Mouse (Mus musculus): ENCODE data around the gene Gm20388. TPM values are rescaled to one million over a fixed set of nuclear protein-coding genes. Genes with fewer than 3 reads are reported as not detected.

The Gm20388 gene
- total RNA-seq, 1 experiment from 2014 or later: 3.6 TPM

- DNase-seq: no peak
These were observed 258.5 kb downstream of the Gm20388 start for GRCm38 (mm10) chr8:120169119-120169518.

DNA sequence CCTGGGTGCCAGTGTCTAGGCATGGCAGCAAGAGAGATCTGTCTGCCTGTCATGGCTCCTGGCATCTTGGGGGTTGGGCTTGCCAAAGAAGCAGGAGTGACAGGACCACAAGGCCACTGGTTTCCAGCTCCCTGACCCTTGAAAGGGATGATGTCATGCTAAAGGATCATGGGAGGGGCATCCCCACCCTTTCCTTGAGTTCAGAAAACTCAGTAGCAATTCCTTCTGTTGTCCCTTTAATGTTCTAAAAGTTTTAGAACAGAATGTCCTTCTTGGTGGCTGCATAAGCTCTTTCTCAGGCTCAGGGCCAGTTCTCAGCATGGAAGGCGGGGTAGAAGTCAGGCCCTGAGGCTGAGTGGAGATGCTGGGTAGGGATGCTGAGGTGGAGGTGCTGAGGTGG lies 262.6 kb downstream of the Gm20388 start:
- DNase-seq: no peak

DNA sequence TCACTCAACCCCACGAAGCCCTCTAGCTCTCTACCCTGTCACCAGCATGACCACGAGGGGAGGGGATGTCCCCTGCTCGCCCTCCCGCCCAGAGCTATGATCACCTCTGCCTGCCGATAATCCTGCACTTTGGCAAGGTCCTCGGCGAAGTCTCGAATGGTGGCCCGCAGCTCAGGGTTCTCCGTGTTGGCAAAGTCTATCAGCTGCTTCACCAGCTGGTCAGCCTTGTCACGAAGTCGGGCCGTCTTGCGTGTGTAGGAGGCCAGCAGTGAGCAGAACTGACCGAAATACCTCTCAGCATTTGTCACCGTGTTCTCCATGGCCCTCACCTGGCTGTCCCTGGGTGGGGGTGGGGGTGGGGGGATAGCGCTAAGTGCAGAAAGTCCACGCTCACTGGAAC lies 264.0 kb downstream of the Gm20388 start:
- no peak for DNase-seq

- no peak for DNase-seq
These were observed 266.0 kb downstream of the Gm20388 start for GRCm38 (mm10) chr8:120176605-120177004.

- DNase-seq: peak; percentile 61
These were observed 266.9 kb downstream of the Gm20388 start, which contains the start of gene Fam92b for GRCm38 (mm10) chr8:120177318-120178123. TSS of gene Fam92b (minus strand) at chr8:120177466.

DNA sequence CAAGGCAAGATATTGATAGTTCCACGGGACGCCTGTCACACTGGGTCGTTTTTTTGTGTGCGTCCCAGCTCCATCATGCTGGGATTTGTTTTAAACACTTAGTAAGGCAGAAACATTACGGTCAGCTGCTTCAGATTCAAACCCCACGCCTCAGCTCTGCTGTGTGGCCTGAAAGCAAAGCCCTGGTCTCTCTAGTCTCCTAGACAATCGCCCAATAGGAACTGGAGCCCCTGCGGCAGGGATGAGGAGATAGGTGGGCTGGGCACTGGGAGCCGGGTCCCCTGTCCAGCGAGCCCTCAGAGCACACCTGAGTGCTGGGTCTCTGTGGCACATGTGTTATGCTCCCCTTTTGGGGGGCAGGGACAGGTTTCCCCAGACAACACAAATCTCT lies 267.5 kb downstream of the Gm20388 start:
- DNase-seq: no peak

DNA sequence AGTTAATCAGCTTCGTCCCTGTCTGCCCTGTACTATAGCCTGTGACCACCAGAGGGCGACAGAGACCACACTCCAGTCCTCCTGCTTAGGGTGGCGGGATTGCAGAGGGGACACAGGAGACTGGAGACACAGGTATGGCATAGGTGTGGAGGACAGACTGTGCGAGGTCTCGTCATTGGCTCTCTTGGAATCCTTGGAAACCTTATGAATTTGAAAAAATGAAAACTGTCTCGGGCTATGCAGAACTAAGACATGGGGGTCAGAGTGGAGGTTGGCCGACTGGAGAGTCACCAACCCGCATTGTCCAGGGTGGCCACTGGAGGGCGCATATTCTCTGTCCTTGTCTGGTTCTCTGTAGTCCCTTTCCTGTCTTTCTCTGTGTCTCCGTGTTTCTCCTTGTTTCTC lies 268.4 kb downstream of the Gm20388 start:
- peak; percentile 91 for DNase-seq

DNA sequence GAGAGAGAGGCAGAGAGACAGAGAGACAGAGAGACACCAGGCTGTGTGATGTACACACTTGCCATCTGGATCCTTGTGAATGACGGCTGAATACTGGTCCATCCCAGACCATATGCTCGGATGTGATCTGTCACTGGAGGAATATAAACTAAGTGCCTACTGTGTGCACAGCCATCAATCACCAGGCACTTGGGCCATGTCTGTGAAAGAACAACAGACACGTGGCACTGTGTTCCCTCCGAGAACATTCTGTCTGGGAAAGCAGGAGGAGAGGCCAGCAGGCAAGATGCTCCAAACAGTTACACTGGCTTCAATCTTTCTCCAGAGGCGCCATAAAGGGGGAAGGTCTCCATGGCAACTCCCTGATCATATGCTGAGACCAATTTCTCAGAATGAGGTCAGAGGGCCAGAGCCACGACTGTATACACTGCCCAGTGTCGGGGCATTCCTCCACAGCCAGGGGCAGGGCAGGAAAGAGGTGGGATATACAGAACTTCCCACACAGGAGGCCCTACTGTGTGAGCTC lies 269.9 kb downstream of the Gm20388 start:
- DNase-seq: no peak

- DNase-seq: no peak
These were observed 270.6 kb downstream of the Gm20388 start for GRCm38 (mm10) chr8:120181274-120181673.

GRCm38 (mm10) chr8:120181861-120182414 lies 271.3 kb downstream of the Gm20388 start:
- DNase-seq: no peak

DNA sequence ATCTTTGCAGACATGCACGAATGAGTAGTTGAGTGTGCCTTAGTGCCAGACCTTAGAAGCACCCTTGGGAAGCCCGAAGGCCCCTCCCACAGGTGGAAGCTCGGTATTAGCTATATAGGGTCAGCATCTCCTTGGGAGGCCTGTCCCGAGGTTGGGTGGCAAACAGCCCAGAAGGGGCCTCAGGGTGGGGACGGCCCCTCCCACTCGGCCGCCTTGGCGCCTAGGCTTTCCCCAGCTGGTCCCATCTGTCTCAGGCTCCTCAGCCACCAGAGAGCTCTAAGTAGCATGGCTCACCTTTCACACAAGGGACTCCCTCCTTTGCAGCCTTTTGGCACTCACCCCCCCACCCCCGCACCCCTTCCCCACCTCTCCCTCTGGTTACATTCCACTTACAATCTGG lies 273.7 kb downstream of the Gm20388 start:
- DNase-seq: no peak

DNA sequence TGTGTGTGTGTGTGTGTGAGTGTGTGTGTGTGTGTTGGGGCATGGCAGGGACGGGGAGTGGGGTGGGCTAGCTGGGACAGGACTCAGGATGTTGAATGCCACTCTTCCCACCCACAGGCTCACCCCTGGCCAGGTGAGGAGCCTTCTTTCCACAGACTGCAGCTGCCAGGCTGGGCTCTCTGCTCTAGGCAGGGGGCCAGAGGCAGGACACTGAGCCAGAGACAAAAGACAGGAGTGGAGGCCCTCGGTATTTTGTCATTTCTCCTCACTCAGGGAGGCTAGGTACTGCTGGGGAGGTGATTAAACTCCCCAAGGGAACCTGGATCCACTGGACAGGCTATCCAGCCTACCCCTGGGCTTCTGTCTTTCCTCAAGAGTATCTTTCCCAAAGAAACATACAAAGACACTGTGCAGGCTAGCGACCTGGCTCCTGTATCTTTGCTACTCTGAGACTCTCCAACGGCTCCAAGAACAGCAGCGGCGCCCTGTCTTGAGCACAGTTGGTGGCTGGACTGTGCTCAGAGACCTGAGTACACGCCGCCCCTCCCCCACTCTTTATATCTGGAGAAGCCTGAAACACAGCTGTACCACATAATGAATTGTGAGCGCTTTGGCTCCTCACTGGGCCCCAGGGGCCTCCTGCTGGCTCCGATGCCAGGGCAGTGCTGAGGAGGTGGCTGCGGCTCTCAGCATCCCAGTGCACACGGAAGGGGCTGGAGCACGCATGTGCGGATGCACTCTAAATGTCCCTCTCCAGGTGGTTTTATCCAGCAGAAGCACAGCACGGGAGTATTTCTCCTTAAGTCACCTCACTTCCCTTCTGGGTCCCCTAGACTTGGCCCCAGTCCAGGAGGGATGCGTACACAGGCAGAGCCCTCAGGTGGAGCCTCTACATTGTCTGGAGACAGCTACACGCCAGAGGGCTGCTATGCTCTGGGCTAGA lies 274.5 kb downstream of the Gm20388 start:
- no peak for DNase-seq

DNA sequence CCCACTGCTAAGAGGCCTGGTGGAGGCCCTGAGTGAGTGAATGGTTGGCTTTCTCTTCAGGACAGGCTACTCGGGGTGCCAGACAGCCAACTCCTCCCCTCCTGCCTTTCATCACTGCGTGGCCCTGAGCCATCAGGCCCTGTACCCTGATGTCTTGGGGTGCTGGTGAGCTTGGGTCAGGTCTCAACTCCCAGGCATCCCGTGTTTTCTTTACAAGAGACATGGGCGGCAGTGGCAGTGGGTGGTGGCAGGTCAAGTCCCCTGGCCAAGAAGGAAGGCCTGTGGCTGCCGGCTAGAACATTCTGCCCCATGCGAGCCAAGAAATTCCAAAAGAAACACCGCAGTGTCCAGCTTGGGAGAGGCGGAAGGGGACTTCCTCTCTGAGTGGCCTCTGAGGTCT lies 275.8 kb downstream of the Gm20388 start:
- DNase-seq: peak; percentile 53

- DNase-seq: peak; percentile 70
These were observed 277.9 kb downstream of the Gm20388 start for GRCm38 (mm10) chr8:120188510-120188909.

DNA sequence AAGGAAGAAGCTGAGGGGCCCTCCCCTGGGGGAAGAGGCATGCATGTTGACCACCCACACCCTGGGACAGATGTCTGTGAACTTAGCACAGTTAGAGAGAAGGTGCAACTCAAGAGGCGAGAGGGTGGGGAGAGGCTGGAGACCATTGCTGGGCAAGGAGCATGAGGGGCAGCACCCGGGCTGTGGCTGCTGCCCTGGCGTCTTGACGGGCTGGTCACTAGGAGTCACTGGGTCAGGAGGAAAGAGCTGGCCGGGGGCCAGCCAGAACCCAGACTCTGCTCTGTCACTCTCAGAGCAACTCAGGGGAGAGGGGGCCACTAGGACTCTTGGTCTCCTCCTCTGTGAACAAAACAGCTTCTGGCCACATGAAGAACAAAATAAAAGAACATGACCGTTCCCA lies 278.8 kb downstream of the Gm20388 start:
- DNase-seq: peak; percentile 39

DNA sequence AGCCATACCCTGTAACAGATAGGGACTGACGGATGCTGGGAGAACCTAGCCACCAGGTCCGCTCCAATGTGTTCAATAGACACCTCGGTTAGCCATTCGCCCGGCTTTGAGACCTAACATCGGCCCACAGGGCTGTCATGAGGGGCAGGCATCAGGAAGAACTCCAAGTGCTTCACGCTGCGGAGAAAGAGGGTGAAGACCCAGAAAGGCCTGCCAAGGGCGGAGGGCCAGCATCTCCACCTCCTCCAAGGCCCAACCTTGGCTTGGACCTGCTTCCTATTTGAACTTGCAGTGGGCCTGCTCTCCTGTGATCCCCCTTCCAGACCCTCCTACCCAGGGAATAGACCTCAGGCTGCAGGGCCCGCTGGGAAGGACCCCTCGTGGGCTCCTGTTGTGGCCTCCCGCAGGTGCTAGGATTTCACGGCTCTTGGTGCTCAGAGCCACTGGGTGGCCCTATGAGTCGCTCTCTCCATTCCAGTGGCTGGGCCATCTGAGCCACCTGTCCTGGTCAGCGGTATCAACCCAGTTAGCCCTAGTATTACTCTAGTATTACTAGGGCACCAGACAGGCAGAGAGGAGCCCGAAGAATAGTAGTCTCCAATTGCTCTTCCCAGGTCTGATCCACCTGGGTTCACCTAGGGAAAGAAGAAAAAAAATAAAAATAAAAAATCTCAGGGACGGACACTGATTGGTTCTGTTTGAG lies 279.6 kb downstream of the Gm20388 start:
- DNase-seq: no peak

DNA sequence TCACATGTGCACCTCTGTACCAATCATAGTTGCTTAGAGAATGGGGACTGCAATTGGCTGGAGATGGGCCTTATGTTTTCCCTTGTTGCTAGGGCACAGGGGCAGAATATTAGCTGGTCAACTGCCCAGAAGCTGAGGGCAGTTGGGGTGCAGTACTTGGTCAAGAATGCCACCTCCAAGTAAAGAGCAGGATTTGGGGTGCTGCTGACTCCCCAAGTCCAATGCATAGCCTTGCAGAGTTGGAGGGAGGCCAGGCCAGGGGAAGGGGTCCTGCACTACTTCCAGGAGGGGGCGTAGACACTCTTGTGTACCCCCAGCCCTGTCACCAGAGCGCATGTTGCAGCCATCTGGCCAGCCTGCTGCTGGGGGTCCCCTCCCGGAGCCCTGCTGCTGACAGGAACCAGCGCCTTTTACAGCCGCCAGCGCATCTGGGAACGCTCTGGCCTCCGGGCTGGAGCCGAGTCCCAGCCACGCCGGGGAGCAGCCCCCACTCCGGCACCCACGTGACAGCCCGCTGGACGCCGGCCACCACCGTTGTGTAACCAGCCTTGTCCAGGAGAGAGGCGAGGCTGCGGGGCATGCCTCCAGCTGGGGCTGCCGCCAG lies 280.3 kb downstream of the Gm20388 start:
- peak; percentile 99 for DNase-seq

DNA sequence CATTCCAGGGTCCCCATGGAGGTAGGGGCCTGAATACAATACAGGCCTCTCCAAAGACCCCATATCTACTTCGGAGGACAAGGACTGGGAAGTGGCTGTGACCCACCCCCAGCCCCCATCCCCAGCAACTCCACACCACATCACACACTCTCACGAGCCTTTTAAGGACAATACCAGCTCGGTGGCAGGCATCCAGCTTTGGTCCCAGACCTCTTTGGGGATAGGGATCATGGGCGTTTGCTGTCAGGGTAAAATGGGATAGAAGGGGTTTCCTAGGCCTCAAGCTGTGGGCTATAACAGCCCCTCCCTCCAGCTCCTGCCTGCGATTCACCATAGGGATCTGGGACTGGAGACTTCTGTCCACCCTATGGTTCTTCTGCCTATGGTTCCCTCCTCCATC lies 281.0 kb downstream of the Gm20388 start:
- peak; percentile 38 for DNase-seq

GRCm38 (mm10) chr8:120192118-120192517 lies 281.5 kb downstream of the Gm20388 start:
- no peak for DNase-seq

DNA sequence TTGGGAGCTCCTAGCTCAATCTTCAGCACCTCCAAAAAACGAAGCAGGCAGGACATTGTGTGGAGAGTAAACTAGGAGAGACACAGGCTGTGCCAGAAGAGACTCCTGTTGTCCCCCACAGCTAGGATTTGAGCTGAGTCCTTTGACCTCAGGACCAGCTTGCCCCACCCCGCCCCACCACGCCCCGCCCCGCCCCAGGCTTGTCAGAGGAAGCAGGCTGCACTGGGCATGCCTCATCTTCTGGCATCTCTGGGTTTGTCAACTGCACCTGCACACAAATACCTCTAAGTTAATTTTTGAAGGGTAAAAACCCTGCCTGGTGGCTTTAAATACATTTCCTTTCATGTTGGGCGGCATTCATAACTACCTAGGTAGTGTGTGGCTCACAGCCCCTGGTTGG lies 290.7 kb downstream of the Gm20388 start:
- DNase-seq: no peak

DNA sequence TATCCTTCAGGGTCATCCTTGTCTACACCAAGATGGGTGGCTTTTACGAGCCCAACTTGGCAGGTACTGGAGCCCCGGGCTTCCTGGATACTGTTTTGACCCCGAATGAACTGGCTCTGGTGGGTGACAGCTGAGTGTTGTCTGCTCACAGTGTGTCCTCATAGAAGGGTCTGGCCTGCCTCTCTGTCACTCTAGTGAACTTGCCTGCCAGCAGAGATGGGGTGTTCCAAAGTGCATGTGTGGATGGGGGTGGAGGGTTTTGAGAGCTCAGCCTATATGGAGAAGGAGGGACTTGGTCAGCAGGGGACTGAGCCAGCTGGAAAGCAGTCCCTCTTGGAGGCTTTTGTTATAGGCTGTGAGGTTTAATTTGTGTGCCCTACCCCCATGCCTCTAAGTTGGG lies 291.9 kb downstream of the Gm20388 start:
- DNase-seq: no peak
